Mouse (Mus musculus) neural tube, embryonic 13.5 days (tissue): ENCODE measurements at regions not wholly inside any gene's neighbourhood (a gene's known extent, or its start where the extent isn't known, plus 50 kb on each side); places are given as distances from the start of the nearest gene placed in this dataset.
"Not testable (repeated sequence)": the region's sequence is repeated elsewhere in the genome, so short reads cannot be mapped to it uniquely, and the experiment has no call there.

Experiments
- ATAC-seq: fragments of 200-750 bp; cut with Nextera tagmentation; 2 replicates; pipeline ENCODE4 v1.8.0; 2017; ENCODE audit warnings: low read depth, mild to moderate bottlenecking, moderate TSS enrichment, moderate library complexity
- H3K27ac ChIP-seq: fragments of 300-500 bp; sonication (generic); replicated peaks from 2 replicates; pipeline ENCODE4 v1.5.1; 2015; ENCODE audit warnings: moderate library complexity, mild to moderate bottlenecking, inconsistent platforms
- H3K27me3 ChIP-seq: fragments of 300-500 bp; sonication (generic); 2 replicates; pipeline ENCODE4 v1.6.1; 2015; ENCODE audit warnings: mild to moderate bottlenecking, inconsistent platforms
- H3K36me3 ChIP-seq: fragments of 300-500 bp; sonication (generic); 2 replicates; pipeline ENCODE4 v1.6.1; 2015; ENCODE audit warnings: mild to moderate bottlenecking, inconsistent platforms
- H3K4me1 ChIP-seq: fragments of 300-500 bp; sonication (generic); replicated peaks from 2 replicates; pipeline ENCODE4 v1.6.1; 2015; ENCODE audit warnings: inconsistent platforms
- H3K4me2 ChIP-seq: fragments of 300-500 bp; sonication (generic); 2 replicates; pipeline ENCODE4 v1.6.1; 2015; ENCODE audit warnings: inconsistent platforms, mild to moderate bottlenecking, moderate library complexity
- H3K4me3 ChIP-seq: fragments of 300-500 bp; sonication (generic); 2 replicates; pipeline ENCODE4 v1.5.1; 2015; ENCODE audit warnings: mild to moderate bottlenecking, inconsistent platforms
- H3K9ac ChIP-seq: fragments of 300-500 bp; sonication (generic); 2 replicates; pipeline ENCODE4 v1.6.1; 2015; ENCODE audit warnings: moderate library complexity, mild to moderate bottlenecking, inconsistent platforms
- H3K9me3 ChIP-seq: fragments of 300-500 bp; sonication (generic); 2 replicates; pipeline ENCODE4 v1.6.1; 2016; ENCODE audit warnings: inconsistent platforms
- WGBS: fragments of 180-500 bp; shearing (Covaris S2); methylation state at CpG from one replicate; pipeline ENCODE4 v1.1.7; 2015; 5-methylcytosine and 5-hydroxymethylcytosine counted together

DNA sequence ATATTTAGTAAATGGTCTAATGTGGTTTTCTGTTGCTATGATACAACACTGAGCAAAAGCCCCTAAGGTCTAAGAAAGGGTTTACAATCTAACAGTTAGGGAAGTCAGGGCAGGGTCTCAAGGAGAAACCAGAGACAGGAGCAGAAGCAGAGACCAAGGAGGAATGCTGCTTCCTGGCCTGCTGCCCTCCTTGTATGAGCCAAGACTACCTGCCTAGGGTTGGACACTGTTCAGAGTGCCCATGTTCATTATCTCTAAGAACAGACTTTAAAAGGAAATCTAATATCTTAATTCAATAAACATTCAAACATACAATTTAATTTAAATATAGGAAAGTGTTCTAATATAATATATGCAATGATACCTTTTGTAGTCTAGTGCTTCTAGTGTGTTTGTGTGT is 63.0 kb upstream of the Tmem106b start:
- Histone ChIP-seq H3K27me3 (no peaks in the 10 kb centered on the region), H3K9ac (no peak overlapping the region), H3K4me2 (no peak overlapping the region), H3K36me3 (no peaks in the 10 kb centered on the region), H3K4me3 (no peak overlapping the region), H3K9me3 (no peaks in the 10 kb centered on the region), H3K4me1 (no peaks in the 10 kb centered on the region), H3K27ac (no peak overlapping the region)
- ATAC-seq = no peak

DNA sequence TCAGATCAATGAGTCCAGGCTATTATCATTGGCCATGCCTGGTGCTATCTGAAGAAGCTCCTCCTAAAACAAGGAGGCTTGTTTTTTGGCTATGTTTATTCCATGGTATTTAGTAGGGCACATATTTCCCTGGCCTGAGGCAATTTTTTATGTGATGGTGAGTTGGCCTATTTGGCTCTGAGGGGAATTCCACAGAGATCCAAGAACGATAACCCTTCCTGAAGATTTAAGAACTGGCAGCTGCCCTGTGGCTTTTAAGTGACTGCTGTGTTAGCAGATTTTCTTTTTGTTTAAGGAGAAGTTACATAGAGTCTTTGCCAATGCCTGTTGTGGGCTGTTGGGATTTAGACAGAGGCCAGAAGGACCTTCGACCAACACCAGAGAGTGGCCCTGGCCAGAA is 74.9 kb upstream of the Tmem106b start:
- no peak for ATAC-seq
- Histone ChIP-seq H3K27ac (no peak overlapping the region), H3K9me3 (no peaks in the 10 kb centered on the region), H3K36me3 (no peaks in the 10 kb centered on the region), H3K9ac (no peak overlapping the region), H3K4me1 (no peaks in the 10 kb centered on the region), H3K4me3 (no peak overlapping the region), H3K4me2 (no peak overlapping the region), H3K27me3 (no peaks in the 10 kb centered on the region)
- WGBS = 79% methylated on average over 2 of the region's 2 CpGs

GRCm38 (mm10) chr6:12993772-12994171 is 75.8 kb upstream of the Tmem106b start:
- Histone ChIP-seq H3K4me1 (no peaks in the 10 kb centered on the region), H3K9me3 (no peaks in the 10 kb centered on the region), H3K4me3 (no peak overlapping the region), H3K36me3 (no peaks in the 10 kb centered on the region), H3K27ac (no peak overlapping the region), H3K4me2 (no peak overlapping the region), H3K9ac (no peak overlapping the region), H3K27me3 (no peaks in the 10 kb centered on the region)
- ATAC-seq = no peak
- WGBS = 86% methylated on average over 2 of the region's 2 CpGs

DNA sequence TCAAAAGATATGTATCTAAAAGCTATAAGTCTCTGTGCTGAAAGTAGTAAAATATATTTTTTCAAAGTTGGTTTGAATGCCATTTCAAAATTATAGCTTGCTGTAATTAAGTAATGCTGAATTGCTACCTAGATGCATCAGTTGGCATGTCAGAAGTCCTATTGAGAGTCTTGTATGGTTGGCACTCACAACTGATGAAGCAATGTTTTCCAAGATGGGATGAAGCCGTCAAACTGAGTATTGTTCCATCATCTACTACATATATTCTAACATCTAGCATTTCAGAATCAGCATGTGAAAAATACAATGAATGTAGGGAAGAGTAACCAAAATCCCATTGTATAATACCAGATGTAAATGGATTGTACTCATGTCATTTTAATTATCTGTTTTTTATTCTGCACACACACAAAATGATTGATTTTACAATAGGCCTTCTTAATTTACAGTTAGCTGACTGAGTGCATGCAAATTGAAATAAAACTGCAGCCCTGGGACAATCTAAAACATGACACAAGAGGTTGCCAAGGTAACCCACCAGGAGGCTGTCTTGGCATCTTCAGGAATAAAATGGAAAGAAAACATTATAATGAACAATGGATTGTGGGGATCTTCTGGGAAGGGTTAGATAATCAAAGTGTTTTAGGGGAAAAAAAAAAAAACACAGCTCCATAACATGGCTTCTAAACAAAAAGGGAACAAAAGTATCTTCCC is 92.2 kb upstream of the Tmem106b start:
- Histone ChIP-seq H3K9ac (no peak overlapping the region), H3K9me3 (no peaks in the 10 kb centered on the region), H3K36me3 (no peaks in the 10 kb centered on the region), H3K4me3 (no peak overlapping the region), H3K4me1 (peaks cover 11% of the 10 kb centered on the region), H3K27me3 (no peaks in the 10 kb centered on the region), H3K4me2 (no peak overlapping the region), H3K27ac (peak overlapping the region; percentile 42; the same call in 1 of the 2 replicates)
- ATAC-seq = peak; percentile 84
- 41% methylated on average over 1 of the region's 1 CpGs for WGBS

GRCm38 (mm10) chr6:12971604-12972003 is 98.0 kb upstream of the Tmem106b start:
- H3K4me3 ChIP-seq = no peak overlapping the region
- H3K9ac ChIP-seq = no peak overlapping the region
- no peaks in the 10 kb centered on the region for H3K36me3 ChIP-seq
- no peaks in the 10 kb centered on the region for H3K9me3 ChIP-seq
- no peaks in the 10 kb centered on the region for H3K27me3 ChIP-seq
- no peak for ATAC-seq
- no peak overlapping the region for H3K27ac ChIP-seq
- no peak overlapping the region for H3K4me2 ChIP-seq
- 68% methylated on average over 1 of the region's 1 CpGs for WGBS
- no peaks in the 10 kb centered on the region for H3K4me1 ChIP-seq

- H3K9me3 ChIP-seq = no peaks in the 10 kb centered on the region
- no peaks in the 10 kb centered on the region for H3K4me1 ChIP-seq
- WGBS = 87% methylated on average over 2 of the region's 2 CpGs
- ATAC-seq = no peak
- no peaks in the 10 kb centered on the region for H3K27me3 ChIP-seq
- H3K4me3 ChIP-seq = no peak overlapping the region
- H3K4me2 ChIP-seq = no peak overlapping the region
- no peaks in the 10 kb centered on the region for H3K36me3 ChIP-seq
- no peak overlapping the region for H3K9ac ChIP-seq
- H3K27ac ChIP-seq = no peak overlapping the region
Measured at GRCm38 (mm10) chr6:12967291-12967690, 102.3 kb upstream of the Tmem106b start.

DNA sequence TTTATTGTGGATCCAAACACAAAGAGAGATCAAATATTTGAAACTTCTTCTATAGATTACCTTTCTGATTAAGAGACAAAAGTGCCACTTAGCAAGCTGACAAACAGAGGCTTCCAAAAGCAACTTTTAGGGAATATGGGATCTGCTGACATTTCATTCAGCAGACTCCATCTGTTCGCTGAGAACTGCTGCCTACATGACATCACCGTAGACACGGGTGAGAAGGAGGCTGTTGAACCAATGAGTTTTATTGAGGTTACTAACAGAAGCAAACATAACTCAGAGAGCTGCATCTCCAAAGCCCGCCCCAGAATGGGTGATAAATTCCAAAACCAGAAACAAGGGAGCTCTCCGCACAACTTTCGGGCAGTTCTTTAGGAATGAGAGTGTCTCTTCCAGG is 111.8 kb upstream of the Tmem106b start:
- 84% methylated on average over 6 of the region's 6 CpGs for WGBS
- H3K36me3 ChIP-seq = no peaks in the 10 kb centered on the region
- H3K27me3 ChIP-seq = no peaks in the 10 kb centered on the region
- ATAC-seq = no peak
- no peak overlapping the region for H3K4me2 ChIP-seq
- no peaks in the 10 kb centered on the region for H3K4me1 ChIP-seq
- no peak overlapping the region for H3K4me3 ChIP-seq
- H3K9ac ChIP-seq = no peak overlapping the region
- no peaks in the 10 kb centered on the region for H3K9me3 ChIP-seq
- no peak overlapping the region for H3K27ac ChIP-seq

GRCm38 (mm10) chr6:12911610-12912009 is 157.9 kb upstream of the Tmem106b start:
- no peaks in the 10 kb centered on the region for H3K4me1 ChIP-seq
- ATAC-seq = no peak; the same call in 1 of the 2 replicates
- no peak overlapping the region for H3K4me2 ChIP-seq
- H3K27ac ChIP-seq = no peak overlapping the region
- H3K9me3 ChIP-seq = no peaks in the 10 kb centered on the region
- H3K36me3 ChIP-seq = no peaks in the 10 kb centered on the region
- no peaks in the 10 kb centered on the region for H3K27me3 ChIP-seq
- 37% methylated on average over 3 of the region's 3 CpGs for WGBS
- H3K4me3 ChIP-seq = no peak overlapping the region
- no peak overlapping the region for H3K9ac ChIP-seq

DNA sequence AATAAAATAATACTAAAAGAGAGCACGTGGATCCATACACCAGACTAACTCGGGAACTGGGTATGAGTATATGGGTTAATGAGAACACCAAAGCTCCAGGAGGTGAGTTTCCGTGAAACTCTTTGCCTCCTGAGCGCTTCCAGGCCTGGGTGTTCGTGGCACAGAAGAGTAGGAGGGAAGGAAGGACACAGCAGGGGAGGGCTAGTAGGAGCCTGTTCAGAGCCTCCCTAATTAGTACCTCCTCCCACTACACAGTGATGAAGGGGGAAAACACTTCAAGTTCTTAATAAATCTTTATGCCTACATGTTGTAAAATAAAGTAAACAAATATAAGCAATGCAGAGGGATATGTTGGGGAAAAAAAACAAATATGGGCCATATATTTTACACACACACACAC is 143.7 kb upstream of the Thsd7a start:
- H3K4me3 ChIP-seq = no peak overlapping the region
- H3K27me3 ChIP-seq = no peaks in the 10 kb centered on the region
- no peak overlapping the region for H3K4me2 ChIP-seq
- WGBS = 60% methylated on average over 5 of the region's 5 CpGs
- H3K36me3 ChIP-seq = no peaks in the 10 kb centered on the region
- no peaks in the 10 kb centered on the region for H3K4me1 ChIP-seq
- H3K27ac ChIP-seq = no peak overlapping the region
- H3K9me3 ChIP-seq = no peaks in the 10 kb centered on the region
- H3K9ac ChIP-seq = no peak overlapping the region
- ATAC-seq = no peak

- H3K4me2 ChIP-seq, H3K4me3 ChIP-seq, H3K27me3 ChIP-seq, H3K4me1 ChIP-seq, ATAC-seq, H3K9ac ChIP-seq, H3K9me3 ChIP-seq, H3K27ac ChIP-seq, H3K36me3 ChIP-seq: not testable (repeated sequence)
- 42% methylated on average over 1 of the region's 1 CpGs for WGBS
Measured at GRCm38 (mm10) chr6:12876947-12877346, 127.7 kb upstream of the Thsd7a start.

DNA sequence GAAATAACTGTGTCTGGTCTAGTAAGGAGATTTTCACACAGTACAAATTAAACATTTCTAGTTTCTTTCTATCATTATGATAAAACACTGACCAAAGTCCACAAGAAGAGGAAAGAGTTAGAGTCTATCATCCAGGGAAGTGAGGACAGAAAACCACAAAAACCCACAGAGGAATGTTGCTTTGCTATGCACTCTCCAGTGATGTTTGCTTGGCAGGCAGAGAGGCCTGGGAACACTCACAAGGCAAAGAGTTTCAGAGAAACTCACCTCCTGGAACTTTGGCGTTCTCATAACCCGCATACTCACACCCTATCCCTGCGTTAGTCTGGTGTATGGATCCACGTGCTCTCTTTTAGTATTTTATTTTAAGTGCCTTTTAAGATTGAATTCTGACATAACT is 127.2 kb upstream of the Thsd7a start:
- Histone ChIP-seq H3K4me3 (no peak overlapping the region), H3K36me3 (no peaks in the 10 kb centered on the region), H3K27me3 (no peaks in the 10 kb centered on the region), H3K9me3 (no peaks in the 10 kb centered on the region), H3K9ac (no peak overlapping the region), H3K4me2 (no peak overlapping the region), H3K4me1 (no peaks in the 10 kb centered on the region), H3K27ac (no peak overlapping the region)
- WGBS = 50% methylated on average over 4 of the region's 4 CpGs
- ATAC-seq = no peak

DNA sequence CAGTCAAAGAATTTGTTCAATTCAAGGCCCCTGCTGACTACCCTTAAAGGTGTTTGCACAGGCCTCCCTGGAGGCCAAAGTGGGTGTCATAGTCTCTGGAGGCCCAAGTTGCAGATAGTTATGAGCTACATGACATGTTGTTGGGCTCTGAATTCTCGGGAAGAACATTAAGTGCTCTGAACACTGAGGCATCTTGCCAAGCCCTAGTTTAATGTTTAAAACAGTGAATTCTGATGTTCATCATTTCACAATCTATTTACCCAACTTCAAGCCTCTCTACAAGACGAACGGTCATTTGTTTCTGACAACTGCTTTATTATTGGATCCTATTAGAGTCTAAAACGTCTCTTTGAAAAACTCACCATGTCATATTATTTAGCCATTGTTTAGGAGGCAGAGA is 119.0 kb upstream of the Thsd7a start:
- no peaks in the 10 kb centered on the region for H3K36me3 ChIP-seq
- no peak overlapping the region for H3K4me2 ChIP-seq
- H3K4me3 ChIP-seq = no peak overlapping the region
- no peak for ATAC-seq
- no peaks in the 10 kb centered on the region for H3K27me3 ChIP-seq
- H3K9me3 ChIP-seq = no peaks in the 10 kb centered on the region
- no peak overlapping the region for H3K9ac ChIP-seq
- H3K27ac ChIP-seq = no peak overlapping the region
- 87% methylated on average over 4 of the region's 4 CpGs for WGBS
- no peaks in the 10 kb centered on the region for H3K4me1 ChIP-seq

DNA sequence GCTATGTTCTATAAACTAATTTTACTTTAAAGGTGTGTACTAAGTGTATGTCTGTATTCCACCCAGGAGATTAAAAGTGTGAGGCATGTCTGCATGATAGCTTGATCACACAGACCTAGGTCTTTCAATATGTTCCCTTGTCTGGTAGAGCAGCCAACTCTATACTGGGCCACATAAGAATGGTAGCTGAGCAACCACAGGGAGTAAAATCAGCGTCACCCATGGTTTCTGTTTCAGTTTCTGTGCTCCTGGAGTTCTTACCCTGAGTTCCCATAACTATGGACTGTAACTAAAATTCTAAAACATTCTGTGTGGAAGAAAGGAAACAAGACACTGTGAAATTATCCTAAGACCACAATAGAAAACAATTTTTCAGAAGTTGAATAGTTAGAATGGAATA is 102.8 kb upstream of the Thsd7a start:
- WGBS = 92% methylated on average over 1 of the region's 1 CpGs
- H3K27ac ChIP-seq = no peak overlapping the region
- no peak for ATAC-seq

More for the DNA sequence above, 102.8 kb upstream of the Thsd7a start:
- no peaks in the 10 kb centered on the region for H3K36me3 ChIP-seq
- H3K4me3 ChIP-seq = no peak overlapping the region
- no peaks in the 10 kb centered on the region for H3K9me3 ChIP-seq
- no peaks in the 10 kb centered on the region for H3K4me1 ChIP-seq
- H3K9ac ChIP-seq = no peak overlapping the region
- H3K4me2 ChIP-seq = no peak overlapping the region
- no peaks in the 10 kb centered on the region for H3K27me3 ChIP-seq
